Mouse (Mus musculus) yolk sac, embryonic 10.5 days (tissue): ENCODE data around the gene Actr3b.
"Not testable (repeated sequence)": the region's sequence is repeated elsewhere in the genome, so short reads cannot be mapped to it uniquely, and the experiment has no call there.

Experiments
- DNase-seq: peaks from one replicate; pipeline ENCODE4 v3.0.0-alpha.2; 2017; ENCODE audit warnings: low spot score

The Actr3b gene

GRCm38 (mm10) chr5:25773921-25774790, 14.4 kb downstream of the Actr3b start:
- DNase-seq = no peak

GRCm38 (mm10) chr5:25791570-25791969, 31.8 kb downstream of the Actr3b start:
- DNase-seq = no peak

- no peak for DNase-seq
Measured at GRCm38 (mm10) chr5:25797776-25798175, 38.0 kb downstream of the Actr3b start.

- DNase-seq = no peak
Measured at GRCm38 (mm10) chr5:25800929-25801328, 41.1 kb downstream of the Actr3b start.

- DNase-seq = no peak
Measured at GRCm38 (mm10) chr5:25801744-25802143, 41.9 kb downstream of the Actr3b start.

GRCm38 (mm10) chr5:25804569-25804968, 44.8 kb downstream of the Actr3b start:
- DNase-seq = no peak

GRCm38 (mm10) chr5:25812922-25813321, 53.1 kb downstream of the Actr3b start:
- no peak for DNase-seq

GRCm38 (mm10) chr5:25829308-25830094, 69.7 kb downstream of the Actr3b start:
- no peak for DNase-seq

GRCm38 (mm10) chr5:25830802-25831201, 71.0 kb downstream of the Actr3b start:
- DNase-seq = peak; percentile 56

GRCm38 (mm10) chr5:25831624-25832023, 71.8 kb downstream of the Actr3b start:
- peak; percentile 21 for DNase-seq

- no peak for DNase-seq
Measured at GRCm38 (mm10) chr5:25839400-25839799, 79.6 kb downstream of the Actr3b start.

GRCm38 (mm10) chr5:25846558-25846957, 86.8 kb downstream of the Actr3b start:
- no peak for DNase-seq

GRCm38 (mm10) chr5:25847154-25847553, 87.4 kb downstream of the Actr3b start:
- DNase-seq = no peak

- DNase-seq = peak; percentile 13
Measured at GRCm38 (mm10) chr5:25848058-25848457, 88.3 kb downstream of the Actr3b start.

GRCm38 (mm10) chr5:25866201-25866600, 106.4 kb downstream of the Actr3b start:
- no peak for DNase-seq

GRCm38 (mm10) chr5:25869880-25870279, 110.1 kb downstream of the Actr3b start:
- no peak for DNase-seq

- DNase-seq = no peak
Measured at GRCm38 (mm10) chr5:25870632-25871031, 110.8 kb downstream of the Actr3b start.

- no peak for DNase-seq
Measured at GRCm38 (mm10) chr5:25871342-25872023, 111.7 kb downstream of the Actr3b start.

GRCm38 (mm10) chr5:25873046-25873445, 113.2 kb downstream of the Actr3b start:
- no peak for DNase-seq

GRCm38 (mm10) chr5:25875927-25876326, 116.1 kb downstream of the Actr3b start:
- DNase-seq = not testable (repeated sequence)

GRCm38 (mm10) chr5:25877281-25877680, 117.5 kb downstream of the Actr3b start:
- no peak for DNase-seq

- DNase-seq = no peak
Measured at GRCm38 (mm10) chr5:25877996-25878395, 118.2 kb downstream of the Actr3b start.
